Mouse (Mus musculus) E14TG2a.4 (cell line): Measurements from ENCODE around the gene Ogdhl.

Source experiments
- CTCF ChIP-seq: conservative IDR thresholded peaks from 2 replicates; pipeline ENCODE4 v1.5.1; 2014; ENCODE audit warnings: low read length
- NANOG ChIP-seq: IDR thresholded peaks from 2 replicates; pipeline ENCODE4 v1.6.1; 2014; ENCODE audit warnings: borderline replicate concordance, low read length, mixed read lengths
- POU5F1 ChIP-seq: IDR thresholded peaks from 2 replicates; pipeline ENCODE4 v1.6.1; 2014; ENCODE audit warnings: low read length, borderline replicate concordance

DNA sequence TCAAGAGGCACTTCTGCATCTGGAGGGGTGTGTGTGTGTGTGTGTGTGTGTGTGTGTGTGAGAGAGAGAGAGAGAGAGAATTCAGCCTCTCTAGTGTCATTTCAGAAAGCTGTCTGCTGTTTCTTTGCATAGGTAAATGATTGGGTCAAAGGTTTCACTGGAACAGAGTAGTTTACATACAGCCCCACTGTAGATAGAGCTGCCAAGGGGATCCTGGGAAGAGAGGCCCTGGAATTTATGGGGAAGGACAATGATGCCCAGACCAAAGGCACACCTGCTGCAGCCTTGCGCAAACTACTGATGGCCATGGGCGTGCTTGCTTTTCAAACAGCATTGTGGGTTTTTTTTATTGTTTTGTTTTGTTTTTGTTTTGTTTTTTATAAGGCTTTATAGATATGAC lies 50.7 kb downstream of the Ogdhl start:
- TF ChIP-seq CTCF (no peak), NANOG (no peak), POU5F1 (no peak)
